Mouse (Mus musculus) stomach, embryonic 16.5 days (tissue): ENCODE measurements around the gene Top1. TPM values are rescaled to one million over a fixed set of nuclear protein-coding genes. Genes with fewer than 3 reads are reported as not detected.

ENCODE experiments used
- ATAC-seq: fragments of 200-750 bp; cut with Nextera tagmentation; 2 replicates; pipeline ENCODE4 v1.8.0; 2017; ENCODE audit warnings: moderate number of reproducible peaks, moderate TSS enrichment; ENCODE audit not compliant: insufficient read depth, low FRiP score
- H3K27ac ChIP-seq: fragments of 300-500 bp; sonication (generic); 2 replicates; pipeline ENCODE4 v1.5.1; 2014; ENCODE audit warnings: low read length
- H3K27me3 ChIP-seq: fragments of 300-500 bp; sonication (generic); 2 replicates; pipeline ENCODE4 v1.6.1; 2014; ENCODE audit warnings: low read length, control low read depth, mixed read lengths; ENCODE audit not compliant: control insufficient read depth, insufficient read depth
- H3K36me3 ChIP-seq: fragments of 300-500 bp; sonication (generic); 2 replicates; pipeline ENCODE4 v1.6.1; 2014; ENCODE audit warnings: low read length; ENCODE audit not compliant: control insufficient read depth, insufficient read depth
- H3K4me1 ChIP-seq: fragments of 300-500 bp; sonication (generic); 2 replicates; pipeline ENCODE4 v1.6.1; 2014; ENCODE audit warnings: low read length, control low read depth, mixed read lengths; ENCODE audit not compliant: control insufficient read depth, insufficient read depth
- H3K4me2 ChIP-seq: fragments of 300-500 bp; sonication (generic); 2 replicates; pipeline ENCODE4 v1.6.1; 2014; ENCODE audit warnings: low read depth, low read length, mixed read lengths
- H3K4me3 ChIP-seq: fragments of 300-500 bp; sonication (generic); replicated peaks from 2 replicates; pipeline ENCODE4 v1.5.1; 2014; ENCODE audit warnings: mild to moderate bottlenecking, low read length
- H3K9ac ChIP-seq: fragments of 300-500 bp; sonication (generic); 2 replicates; pipeline ENCODE4 v1.6.1; 2014; ENCODE audit warnings: low read length
- H3K9me3 ChIP-seq: fragments of 300-500 bp; sonication (generic); replicated peaks from 2 replicates; pipeline ENCODE4 v1.6.1; 2016; ENCODE audit warnings: low read length, control low read depth; ENCODE audit not compliant: control insufficient read depth
- whole genome bisulfite sequencing: fragments of 180-500 bp; shearing (Covaris S2); extraction: QIAGEN DNeasy Blood & Tissue Kit; methylation state at CpG from one replicate; pipeline ENCODE4 v1.1.7; 2014; 5-methylcytosine and 5-hydroxymethylcytosine counted together
- polyA plus RNA-seq: library from polyadenylated mRNA; unstranded; fragments of >200 nt; fragmentation: Nextera tagmentation; extraction: Ambion mirVana; gene quantifications from 2 replicates; pipeline ENCODE4 v1.2.1, GENCODE M21; 2015

Top1 gene
- polyA plus RNA-seq, 1 experiment from 2014 or later = 64.1 TPM

DNA sequence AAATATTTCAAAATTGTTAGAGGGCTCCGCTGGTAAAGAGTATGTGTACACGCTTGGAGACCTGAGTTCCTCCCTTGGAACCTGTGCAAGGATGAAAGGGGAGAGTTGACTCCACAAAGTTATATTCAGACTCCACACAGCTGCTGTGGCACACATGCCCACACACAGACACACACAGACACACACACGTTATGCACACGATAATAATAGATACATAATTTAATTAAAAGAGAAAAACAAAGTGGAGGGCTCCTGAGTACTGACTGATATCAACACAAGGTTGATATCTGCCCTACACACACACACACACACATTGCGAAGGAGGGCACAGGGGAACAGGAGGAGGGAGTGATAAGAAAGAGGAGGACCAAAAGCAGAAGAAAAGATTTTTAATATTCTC is 26.4 kb upstream of the Top1 start:
- no peak overlapping the region for H3K4me3 ChIP-seq
- H3K27ac ChIP-seq = peak overlapping the region; percentile 81; the same call in 1 of the 2 replicates
- H3K9ac ChIP-seq = no peak overlapping the region
- no peaks in the 10 kb centered on the region; the same call in 1 of the 2 replicates for H3K9me3 ChIP-seq
- H3K4me1 ChIP-seq = peaks cover 35% of the 10 kb centered on the region
- no peaks in the 10 kb centered on the region for H3K36me3 ChIP-seq
- H3K4me2 ChIP-seq = no peak overlapping the region
- no peaks in the 10 kb centered on the region for H3K27me3 ChIP-seq
- ATAC-seq = 0 out of 2 replicates have a peak, but pooled peaks have one; percentile 22
- 61% methylated on average over 5 of the region's 5 CpGs for WGBS

DNA sequence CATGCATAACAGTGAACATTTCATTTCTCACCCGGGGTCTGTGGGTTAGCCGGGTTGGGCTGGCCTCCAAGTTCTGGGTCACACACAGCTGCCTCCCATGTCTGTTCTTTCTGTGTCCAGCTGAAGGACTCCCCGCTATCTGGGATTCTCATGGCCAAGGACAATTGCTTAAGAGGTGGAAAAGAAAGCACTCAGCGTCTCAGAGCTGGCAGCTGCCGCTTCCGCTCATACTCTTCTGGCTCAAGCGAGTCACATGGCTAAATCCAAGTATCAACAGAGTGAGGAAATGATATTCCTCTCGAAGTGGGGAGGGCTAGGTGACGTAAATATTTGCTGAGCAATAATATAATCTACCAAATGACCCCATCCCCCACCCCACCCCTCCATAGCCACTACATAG is 25.9 kb upstream of the Top1 start:
- ATAC-seq = peak; percentile 77; the same call in 1 of the 2 replicates
- Histone ChIP-seq H3K4me3 (no peak overlapping the region), H3K4me2 (peak overlapping the region; percentile 38; the same call in 1 of the 2 replicates)

DNA sequence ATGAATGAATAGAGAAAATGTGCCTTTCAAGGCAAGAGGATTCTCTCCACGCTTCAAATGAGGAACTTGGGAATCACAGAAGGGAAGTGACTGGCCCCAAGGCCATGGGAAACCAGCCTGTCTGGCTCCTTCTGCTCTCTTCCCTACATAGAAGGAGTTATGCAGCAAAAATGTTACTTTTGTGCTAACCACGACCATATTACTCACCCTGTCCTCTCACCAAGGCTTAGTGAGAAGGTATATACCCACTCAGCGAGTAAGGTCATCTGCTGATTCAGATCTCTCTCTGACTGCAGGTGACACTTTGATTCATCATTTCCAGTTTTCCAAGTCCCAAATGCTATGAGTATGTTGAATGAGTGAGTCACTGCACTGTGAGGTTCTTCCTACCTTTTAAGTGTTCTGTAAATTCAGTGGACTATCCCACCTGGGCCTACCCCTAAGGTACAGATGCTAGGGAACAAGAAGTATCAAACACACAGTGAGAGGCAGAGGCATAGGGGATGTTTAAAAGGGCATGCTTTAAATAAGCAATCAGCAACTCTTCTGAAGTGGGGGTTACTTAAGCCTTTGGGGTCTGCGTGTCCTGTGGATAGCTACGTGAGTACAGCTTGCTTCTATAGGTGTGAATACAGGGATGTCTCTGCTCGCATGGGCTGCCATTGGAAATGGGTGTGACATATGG is 25.3 kb upstream of the Top1 start:
- Histone ChIP-seq H3K9ac (no peak overlapping the region), H3K36me3 (no peaks in the 10 kb centered on the region), H3K4me1 (peaks cover 35% of the 10 kb centered on the region), H3K9me3 (no peaks in the 10 kb centered on the region; the same call in 1 of the 2 replicates), H3K27ac (peak overlapping the region; percentile 81), H3K4me3 (no peak overlapping the region), H3K27me3 (no peaks in the 10 kb centered on the region), H3K4me2 (peak overlapping the region; percentile 38; the same call in 1 of the 2 replicates)
- WGBS = 60% methylated on average over 6 of the region's 6 CpGs
- peak; percentile 41; the same call in 1 of the 2 replicates for ATAC-seq

More for the DNA sequence above, 25.9 kb upstream of the Top1 start:
- Histone ChIP-seq H3K27me3 (no peaks in the 10 kb centered on the region), H3K4me1 (peaks cover 35% of the 10 kb centered on the region), H3K36me3 (no peaks in the 10 kb centered on the region), H3K9me3 (no peaks in the 10 kb centered on the region; the same call in 1 of the 2 replicates), H3K27ac (peak overlapping the region; percentile 81), H3K9ac (no peak overlapping the region)
- 16% methylated on average over 9 of the region's 9 CpGs for WGBS

DNA sequence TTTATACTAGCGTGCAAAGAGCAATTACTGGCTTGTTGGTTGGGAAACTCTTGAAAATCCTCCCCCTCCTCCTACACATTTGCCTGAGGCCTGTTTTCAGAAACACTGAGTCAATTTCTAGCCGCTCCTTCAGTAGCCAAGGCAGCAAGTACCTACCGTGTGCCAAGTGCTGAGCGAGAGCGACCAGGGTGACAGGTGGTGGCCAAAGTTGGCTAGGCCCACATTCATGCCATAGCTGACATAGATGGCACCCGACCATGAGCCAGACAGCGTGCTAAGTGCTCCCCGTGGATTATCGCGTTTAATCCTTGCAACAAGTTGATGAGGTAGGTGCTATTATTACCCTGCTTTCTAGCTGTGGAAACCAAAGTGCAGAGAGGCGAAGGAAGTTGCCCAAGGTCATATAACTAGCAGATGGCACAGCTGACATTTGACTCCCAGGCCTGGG is 24.7 kb upstream of the Top1 start:
- Histone ChIP-seq H3K9me3 (no peaks in the 10 kb centered on the region; the same call in 1 of the 2 replicates), H3K36me3 (no peaks in the 10 kb centered on the region), H3K4me2 (no peak overlapping the region), H3K4me3 (no peak overlapping the region), H3K9ac (no peak overlapping the region), H3K27me3 (no peaks in the 10 kb centered on the region), H3K27ac (peak overlapping the region; percentile 81), H3K4me1 (peaks cover 35% of the 10 kb centered on the region)
- WGBS = 83% methylated on average over 11 of the region's 11 CpGs
- ATAC-seq = no peak

DNA sequence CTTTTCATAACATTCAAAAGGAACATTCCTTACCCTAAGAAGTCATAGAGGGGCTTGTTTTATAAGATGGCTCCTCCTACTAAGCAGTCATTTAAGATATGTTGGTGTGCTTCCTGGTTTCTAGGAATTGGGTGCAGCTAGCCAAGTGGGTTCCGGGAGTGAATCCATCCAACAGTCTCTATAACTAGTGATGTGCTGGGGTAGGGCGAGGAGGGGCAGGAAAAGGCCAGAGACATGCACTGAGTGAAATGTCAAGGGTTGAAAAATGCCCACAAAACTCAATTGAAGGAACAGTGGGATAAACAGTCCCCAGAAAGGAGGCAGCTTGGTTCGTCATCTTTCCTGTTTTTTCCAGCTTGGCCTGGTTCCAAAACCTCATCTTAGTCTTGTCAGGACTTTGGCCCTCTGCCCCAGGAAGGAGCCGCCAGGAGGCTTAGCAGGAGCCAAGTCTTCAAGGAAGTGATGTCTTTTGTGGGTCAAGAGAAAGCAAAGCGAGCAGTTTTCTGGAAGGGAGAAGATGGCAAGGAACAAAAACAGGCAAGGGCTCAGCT is 24.0 kb upstream of the Top1 start:
- peak overlapping the region; percentile 10; the same call in 1 of the 2 replicates for H3K4me2 ChIP-seq
- 30% methylated on average over 5 of the region's 5 CpGs for WGBS
- H3K27me3 ChIP-seq = no peaks in the 10 kb centered on the region
- no peak overlapping the region for H3K4me3 ChIP-seq
- H3K27ac ChIP-seq = peak overlapping the region; percentile 81
- H3K9ac ChIP-seq = peak overlapping the region; percentile 46; the same call in 1 of the 2 replicates
- no peaks in the 10 kb centered on the region for H3K36me3 ChIP-seq
- H3K9me3 ChIP-seq = no peaks in the 10 kb centered on the region; the same call in 1 of the 2 replicates
- H3K4me1 ChIP-seq = peaks cover 35% of the 10 kb centered on the region
- ATAC-seq = peak; percentile 63

DNA sequence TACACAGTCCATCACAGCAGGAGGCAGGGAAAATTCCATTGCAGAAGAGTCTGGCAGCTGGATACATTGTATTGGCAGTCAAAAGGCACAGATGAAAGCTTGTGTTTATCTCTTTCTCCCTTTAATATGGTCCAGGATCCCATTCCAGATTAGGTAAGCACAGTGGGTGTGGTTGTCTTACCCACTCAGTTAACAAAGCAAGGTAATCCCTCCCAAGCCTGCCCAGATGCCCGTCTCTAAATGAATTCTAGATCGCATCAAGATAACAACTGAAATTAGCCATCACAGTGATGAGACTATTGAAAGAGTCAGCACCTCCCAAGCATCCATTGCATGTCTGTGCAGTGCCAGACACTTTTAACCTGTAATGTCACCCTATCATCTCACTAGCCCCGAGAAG is 23.0 kb upstream of the Top1 start:
- 84% methylated on average over 3 of the region's 3 CpGs for WGBS
- H3K4me1 ChIP-seq = peaks cover 35% of the 10 kb centered on the region
- H3K9ac ChIP-seq = no peak overlapping the region
- H3K27ac ChIP-seq = peak overlapping the region; percentile 81
- no peaks in the 10 kb centered on the region for H3K27me3 ChIP-seq
- H3K4me3 ChIP-seq = no peak overlapping the region
- H3K9me3 ChIP-seq = no peaks in the 10 kb centered on the region; the same call in 1 of the 2 replicates
- H3K36me3 ChIP-seq = no peaks in the 10 kb centered on the region
- H3K4me2 ChIP-seq = no peak overlapping the region
- ATAC-seq = no peak

DNA sequence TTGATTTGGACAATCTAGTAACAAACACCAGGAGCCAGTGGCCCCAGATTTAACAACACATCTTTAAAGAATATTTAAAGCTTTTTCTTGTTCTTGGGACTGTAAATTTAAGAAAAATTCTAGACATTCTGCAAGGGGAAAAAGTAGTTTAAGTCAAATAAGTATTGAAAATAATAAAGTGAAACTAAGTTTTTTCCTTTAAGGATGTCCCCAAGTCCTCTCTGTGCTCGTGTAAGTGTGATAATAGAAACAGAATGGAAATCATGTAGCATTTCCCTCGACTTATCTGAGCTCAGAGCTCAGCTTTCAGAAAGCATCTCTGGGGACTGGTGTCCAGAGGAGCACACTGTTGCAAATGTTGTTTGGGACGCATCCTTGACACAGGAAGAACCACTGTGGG is 21.9 kb upstream of the Top1 start:
- WGBS = 73% methylated on average over 3 of the region's 3 CpGs
- H3K4me3 ChIP-seq = no peak overlapping the region
- no peaks in the 10 kb centered on the region; the same call in 1 of the 2 replicates for H3K9me3 ChIP-seq
- H3K27me3 ChIP-seq = no peaks in the 10 kb centered on the region
- H3K36me3 ChIP-seq = no peaks in the 10 kb centered on the region
- no peak for ATAC-seq
- peaks cover 31% of the 10 kb centered on the region for H3K4me1 ChIP-seq
- no peak overlapping the region for H3K4me2 ChIP-seq
- no peak overlapping the region for H3K27ac ChIP-seq
- no peak overlapping the region for H3K9ac ChIP-seq

DNA sequence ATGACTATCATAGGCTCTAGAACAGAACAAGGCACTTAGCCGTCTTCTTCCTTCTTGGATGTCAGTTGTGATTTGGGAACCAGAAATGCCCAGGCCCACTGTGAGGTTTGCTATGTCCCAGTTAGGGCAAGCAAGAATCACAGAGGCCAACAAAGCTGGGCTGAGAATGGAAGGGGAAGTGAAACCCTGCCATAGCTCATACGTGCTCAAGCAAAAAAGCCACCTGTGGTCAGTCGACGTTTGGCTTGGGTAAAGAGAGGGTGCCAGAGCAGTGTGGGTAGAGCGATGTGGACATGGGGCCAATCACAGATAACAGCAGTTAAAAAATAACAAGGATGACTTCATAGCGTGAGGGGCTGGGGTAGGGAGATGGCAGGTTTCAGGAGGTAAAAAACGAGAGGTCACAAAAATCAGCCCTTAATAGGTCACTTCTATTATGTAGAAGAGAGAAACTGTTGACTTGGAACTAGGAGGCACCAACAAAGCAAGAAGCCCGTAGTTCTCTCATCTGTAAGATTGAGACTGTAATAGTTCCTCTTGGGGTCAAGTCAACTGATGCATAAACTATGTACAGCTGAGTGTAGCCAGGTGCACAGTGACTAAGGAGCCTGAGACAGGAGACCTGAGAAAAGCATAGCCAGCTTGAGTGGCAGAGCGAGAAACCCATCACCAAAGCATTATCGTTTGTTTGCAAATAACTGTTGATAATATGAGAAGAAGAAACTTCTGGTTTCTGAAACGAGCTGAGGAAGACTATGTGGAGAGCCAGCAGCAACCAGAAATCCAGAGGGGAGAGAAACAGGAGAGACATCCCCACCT is 18.3 kb upstream of the Top1 start:
- Histone ChIP-seq H3K36me3 (no peaks in the 10 kb centered on the region), H3K4me1 (peaks cover 2% of the 10 kb centered on the region; the same call in 1 of the 2 replicates), H3K27ac (no peak overlapping the region), H3K9me3 (no peaks in the 10 kb centered on the region; the same call in 1 of the 2 replicates), H3K9ac (no peak overlapping the region), H3K4me2 (no peak overlapping the region), H3K27me3 (no peaks in the 10 kb centered on the region), H3K4me3 (no peak overlapping the region)
- ATAC-seq = no peak
- WGBS = 73% methylated on average over 11 of the region's 11 CpGs
